Mouse (Mus musculus): ENCODE measurements at regions not wholly inside any gene's neighbourhood (a gene's known extent, or its start where the extent isn't known, plus 50 kb on each side); places are given as distances from the start of the nearest gene placed in this dataset.

GRCm38 (mm10) chr2:71629301-71630142 lies 83.0 kb upstream of the Dlx2 start:
- 9% methylated on average over 43 of the region's 43 CpGs for WGBS
- H3K4me3 ChIP-seq (replicated peaks; ENCODE audit: control insufficient read depth, low read depth, low read length) = no peak overlapping the region

GRCm38 (mm10) chr2:71630143-71630463 lies 83.5 kb upstream of the Dlx2 start:
- no peaks in the 10 kb centered on the region; the same call in none of the 2 replicates for H3K4me1 ChIP-seq (ENCODE audit: control insufficient read depth, insufficient read depth, low read length)
- TF ChIP-seq POLR2A (IDR thresholded peaks at IDR 0.05; ENCODE audit: borderline replicate concordance, control insufficient read depth, low read depth, low read length) (no peak), CTCF (IDR thresholded peaks at IDR 0.05; ENCODE audit: control insufficient read depth, insufficient read depth, low read length) (no peak)
- no peak overlapping the region for H3K27ac ChIP-seq (ENCODE audit: control insufficient read depth, insufficient read depth, low read depth, low read length, poor library complexity)
- H3K4me3 ChIP-seq (replicated peaks; ENCODE audit: control insufficient read depth, low read depth, low read length) = no peak overlapping the region
- WGBS = 39% methylated on average over 3 of the region's 3 CpGs

More at GRCm38 (mm10) chr2:71629301-71630142, 83.0 kb upstream of the Dlx2 start:
- Histone ChIP-seq H3K4me1 (ENCODE audit: control insufficient read depth, insufficient read depth, low read length) (no peaks in the 10 kb centered on the region; the same call in none of the 2 replicates), H3K27ac (ENCODE audit: control insufficient read depth, insufficient read depth, low read depth, low read length, poor library complexity) (no peak overlapping the region)
- TF ChIP-seq POLR2A (IDR thresholded peaks at IDR 0.05; ENCODE audit: borderline replicate concordance, control insufficient read depth, low read depth, low read length) (no peak), CTCF (IDR thresholded peaks at IDR 0.05; ENCODE audit: control insufficient read depth, insufficient read depth, low read length) (no peak)

DNA sequence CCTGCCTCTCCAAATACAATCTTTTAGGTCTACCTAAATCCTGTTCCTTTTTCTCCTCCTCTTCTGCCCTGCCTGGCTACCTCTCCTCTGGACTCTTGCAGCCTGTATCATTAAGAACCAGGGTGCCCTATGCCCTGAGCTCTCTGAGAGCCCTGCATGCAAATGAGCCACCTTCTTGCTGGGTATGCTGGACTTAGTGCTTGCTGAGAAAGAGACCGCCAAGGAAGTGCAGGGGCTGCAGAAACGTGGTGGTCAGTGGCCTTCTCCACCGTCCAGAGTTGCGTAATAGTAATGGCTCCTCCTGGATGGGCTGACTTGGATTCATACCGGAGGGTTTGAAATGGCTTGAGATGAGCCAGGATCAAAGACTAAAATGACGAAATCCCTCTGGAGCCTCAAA lies 86.9 kb upstream of the Dlx2 start:
- 63% methylated on average over 6 of the region's 6 CpGs for whole genome bisulfite sequencing
- Histone ChIP-seq H3K27ac (ENCODE audit: control insufficient read depth, insufficient read depth, low read depth, low read length, poor library complexity) (no peak overlapping the region), H3K4me3 (replicated peaks; ENCODE audit: control insufficient read depth, low read depth, low read length) (no peak overlapping the region), H3K4me1 (ENCODE audit: control insufficient read depth, insufficient read depth, low read length) (no peaks in the 10 kb centered on the region; the same call in 1 of the 2 replicates)
- TF ChIP-seq CTCF (IDR thresholded peaks at IDR 0.05; ENCODE audit: control insufficient read depth, insufficient read depth, low read length) (no peak), POLR2A (IDR thresholded peaks at IDR 0.05; ENCODE audit: borderline replicate concordance, control insufficient read depth, low read depth, low read length) (no peak)

DNA sequence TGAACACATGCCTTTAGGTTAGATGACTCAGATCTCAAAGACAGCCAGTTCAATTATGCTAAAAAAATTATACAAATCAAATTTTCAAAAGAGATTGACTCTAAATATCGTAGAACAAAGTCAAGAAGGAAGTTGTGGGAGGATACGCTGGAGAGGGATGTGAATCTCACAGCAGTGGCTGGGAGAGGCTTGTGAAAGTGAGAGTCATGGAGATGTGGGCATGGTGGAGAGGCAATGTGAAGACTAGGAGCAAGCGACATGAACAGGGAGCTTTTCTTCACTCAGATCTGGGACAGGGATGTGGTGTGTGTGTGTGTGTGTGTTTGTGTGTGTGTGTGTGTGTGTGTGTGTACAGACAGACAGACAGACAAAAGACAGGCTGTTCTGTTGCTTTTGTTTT lies 87.9 kb upstream of the Dlx2 start:
- Histone ChIP-seq H3K4me1 (ENCODE audit: control insufficient read depth, insufficient read depth, low read length) (no peaks in the 10 kb centered on the region), H3K27ac (ENCODE audit: control insufficient read depth, insufficient read depth, low read depth, low read length, poor library complexity) (no peak overlapping the region), H3K4me3 (replicated peaks; ENCODE audit: control insufficient read depth, low read depth, low read length) (no peak overlapping the region)
- TF ChIP-seq CTCF (IDR thresholded peaks at IDR 0.05; ENCODE audit: control insufficient read depth, insufficient read depth, low read length) (no peak), POLR2A (IDR thresholded peaks at IDR 0.05; ENCODE audit: borderline replicate concordance, control insufficient read depth, low read depth, low read length) (no peak)
- 31% methylated on average over 3 of the region's 3 CpGs for WGBS

DNA sequence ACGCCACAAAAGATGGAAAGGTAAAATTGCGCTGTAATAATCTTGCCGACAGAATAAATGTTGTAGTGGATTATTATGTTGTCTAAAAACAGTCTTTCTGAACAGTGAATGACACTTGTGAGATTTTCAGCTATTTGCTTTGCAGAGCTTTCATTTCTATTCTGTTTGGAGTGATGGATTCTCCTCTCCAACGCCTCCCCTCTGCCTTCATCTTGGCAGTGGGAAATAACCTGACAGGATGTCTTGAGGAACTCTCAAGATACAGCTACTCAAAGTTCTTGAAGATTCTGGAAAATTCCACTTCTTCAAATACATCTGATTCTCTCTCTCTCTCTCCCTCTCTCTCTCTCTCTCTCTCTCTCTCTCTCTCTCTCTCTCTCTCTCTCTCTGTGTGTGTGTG lies 89.6 kb upstream of the Dlx2 start:
- TF ChIP-seq POLR2A (IDR thresholded peaks at IDR 0.05; ENCODE audit: borderline replicate concordance, control insufficient read depth, low read depth, low read length) = no peak
- no peak for TF ChIP-seq CTCF (IDR thresholded peaks at IDR 0.05; ENCODE audit: control insufficient read depth, insufficient read depth, low read length)
- Histone ChIP-seq H3K4me3 (replicated peaks; ENCODE audit: control insufficient read depth, low read depth, low read length) (no peak overlapping the region), H3K27ac (ENCODE audit: control insufficient read depth, insufficient read depth, low read depth, low read length, poor library complexity) (no peak overlapping the region), H3K4me1 (ENCODE audit: control insufficient read depth, insufficient read depth, low read length) (no peaks in the 10 kb centered on the region)
- WGBS = 81% methylated on average over 4 of the region's 4 CpGs

GRCm38 (mm10) chr2:71636590-71636989 lies 90.0 kb upstream of the Dlx2 start:
- no peak overlapping the region for H3K27ac ChIP-seq (ENCODE audit: control insufficient read depth, insufficient read depth, low read depth, low read length, poor library complexity)
- WGBS = 87% methylated on average over 4 of the region's 4 CpGs
- H3K4me3 ChIP-seq (replicated peaks; ENCODE audit: control insufficient read depth, low read depth, low read length) = no peak overlapping the region
- no peak for TF ChIP-seq POLR2A (IDR thresholded peaks at IDR 0.05; ENCODE audit: borderline replicate concordance, control insufficient read depth, low read depth, low read length)
- no peak for TF ChIP-seq CTCF (IDR thresholded peaks at IDR 0.05; ENCODE audit: control insufficient read depth, insufficient read depth, low read length)
- no peaks in the 10 kb centered on the region for H3K4me1 ChIP-seq (ENCODE audit: control insufficient read depth, insufficient read depth, low read length)

GRCm38 (mm10) chr2:71640251-71640650 lies 93.7 kb upstream of the Dlx2 start:
- WGBS = 85% methylated on average over 5 of the region's 5 CpGs
- Histone ChIP-seq H3K27ac (ENCODE audit: control insufficient read depth, insufficient read depth, low read depth, low read length, poor library complexity) (no peak overlapping the region), H3K4me3 (replicated peaks; ENCODE audit: control insufficient read depth, low read depth, low read length) (no peak overlapping the region), H3K4me1 (ENCODE audit: control insufficient read depth, insufficient read depth, low read length) (no peaks in the 10 kb centered on the region)
- TF ChIP-seq POLR2A (IDR thresholded peaks at IDR 0.05; ENCODE audit: borderline replicate concordance, control insufficient read depth, low read depth, low read length) (no peak), CTCF (IDR thresholded peaks at IDR 0.05; ENCODE audit: control insufficient read depth, insufficient read depth, low read length) (no peak)

- H3K27ac ChIP-seq (ENCODE audit: control insufficient read depth, insufficient read depth, low read depth, low read length, poor library complexity) = no peak overlapping the region
- no peaks in the 10 kb centered on the region for H3K4me1 ChIP-seq (ENCODE audit: control insufficient read depth, insufficient read depth, low read length)
- 3% methylated on average over 6 of the region's 6 CpGs for WGBS
- H3K4me3 ChIP-seq (replicated peaks; ENCODE audit: control insufficient read depth, low read depth, low read length) = no peak overlapping the region
- TF ChIP-seq CTCF (IDR thresholded peaks at IDR 0.05; ENCODE audit: control insufficient read depth, insufficient read depth, low read length) (no peak), POLR2A (IDR thresholded peaks at IDR 0.05; ENCODE audit: borderline replicate concordance, control insufficient read depth, low read depth, low read length) (no peak)
Observed at GRCm38 (mm10) chr2:71644038-71644470, 97.5 kb upstream of the Dlx2 start.
